Mouse (Mus musculus) lung, embryonic 16.5 days (tissue): ENCODE results near the gene Rcor3. TPM values are rescaled to one million over a fixed set of nuclear protein-coding genes. Genes with fewer than 3 reads are reported as not detected.

Experiments
- ATAC-seq: fragments of 200-750 bp; cut with Nextera tagmentation; 2 replicates; pipeline ENCODE4 v1.8.0; 2017; ENCODE audit warnings: low read depth, mild to moderate bottlenecking, moderate library complexity
- H3K27ac ChIP-seq: fragments of 300-500 bp; sonication (generic); 2 replicates; pipeline ENCODE4 v1.5.1; 2014; ENCODE audit warnings: mild to moderate bottlenecking, control low read depth, low read length
- H3K27me3 ChIP-seq: fragments of 300-500 bp; sonication (generic); 2 replicates; pipeline ENCODE4 v1.6.1; 2014; ENCODE audit warnings: low read depth, low read length, mixed read lengths; ENCODE audit not compliant: control insufficient read depth, insufficient read depth
- H3K36me3 ChIP-seq: fragments of 300-500 bp; sonication (generic); 2 replicates; pipeline ENCODE4 v1.6.1; 2014; ENCODE audit warnings: low read length; ENCODE audit not compliant: control insufficient read depth, insufficient read depth
- H3K4me1 ChIP-seq: fragments of 300-500 bp; sonication (generic); replicated peaks from 2 replicates; pipeline ENCODE4 v1.6.1; 2014; ENCODE audit warnings: low read length, mixed read lengths; ENCODE audit not compliant: control insufficient read depth, insufficient read depth
- H3K4me2 ChIP-seq: fragments of 300-500 bp; sonication (generic); 2 replicates; pipeline ENCODE4 v1.6.1; 2014; ENCODE audit warnings: low read depth, low read length, control low read depth
- H3K4me3 ChIP-seq: fragments of 300-500 bp; sonication (generic); 2 replicates; pipeline ENCODE4 v1.5.1; 2014; ENCODE audit warnings: mild to moderate bottlenecking, low read length, control low read depth
- H3K9ac ChIP-seq: fragments of 300-500 bp; sonication (generic); 2 replicates; pipeline ENCODE4 v1.6.1; 2014; ENCODE audit warnings: low read length, control low read depth
- H3K9me3 ChIP-seq: fragments of 300-500 bp; sonication (generic); 2 replicates; pipeline ENCODE4 v1.6.1; 2016; ENCODE audit warnings: low read length; ENCODE audit not compliant: control insufficient read depth
- WGBS: fragments of 180-500 bp; shearing (Covaris S2); extraction: QIAGEN DNeasy Blood & Tissue Kit; methylation state at CpG from one replicate; pipeline ENCODE4 v1.1.7; 2014; 5-methylcytosine and 5-hydroxymethylcytosine counted together
- polyA plus RNA-seq: library from polyadenylated mRNA; unstranded; fragments of >200 nt; fragmentation: Nextera tagmentation; extraction: Ambion mirVana; gene quantifications from 2 replicates; pipeline ENCODE4 v1.2.1, GENCODE M21; 2015

Gene Rcor3
- polyA plus RNA-seq, 1 experiment from 2014 or later, result 29.2 TPM

DNA sequence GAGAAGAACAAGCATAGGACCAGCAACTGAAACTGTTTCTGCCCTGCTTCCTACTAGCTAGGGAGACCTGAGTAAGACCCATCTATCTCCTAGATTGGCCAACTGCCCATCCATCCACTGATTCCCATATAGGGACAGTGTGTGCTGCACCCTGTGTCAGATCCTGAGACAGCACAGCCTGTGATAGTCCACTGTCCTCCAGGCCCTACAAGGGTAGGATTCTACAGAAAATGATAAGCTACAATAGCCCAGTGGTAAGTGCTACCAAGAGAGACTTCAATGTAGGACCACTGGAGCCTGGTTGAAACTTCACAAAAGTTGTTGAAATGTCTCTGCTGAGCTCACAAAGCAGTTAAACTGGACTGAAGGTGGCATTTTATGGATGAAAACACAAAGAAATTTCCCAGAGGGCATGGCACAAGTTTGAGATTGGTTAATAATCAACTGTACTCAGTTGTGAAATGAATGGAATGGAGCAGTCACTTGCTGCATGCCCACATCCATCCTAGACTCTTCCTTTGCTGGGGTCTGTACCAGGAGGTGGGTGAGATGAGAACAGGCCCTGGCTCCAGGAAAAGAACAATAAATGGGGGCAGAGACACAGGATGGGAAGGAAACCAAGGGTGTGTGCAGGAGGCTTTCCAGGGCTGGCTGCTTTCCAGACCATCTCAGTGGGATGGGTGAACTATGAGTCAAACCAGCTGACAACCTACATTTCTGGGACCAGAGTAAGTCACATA, 60.9 kb downstream of the Rcor3 start:
- no peak overlapping the region for H3K9ac ChIP-seq
- H3K27ac ChIP-seq, result peak overlapping the region; percentile 65
- ATAC-seq, result peak; percentile 48
- peaks cover 9% of the 10 kb centered on the region for H3K9me3 ChIP-seq
- H3K27me3 ChIP-seq, result no peaks in the 10 kb centered on the region
- H3K4me2 ChIP-seq, result no peak overlapping the region
- no peak overlapping the region for H3K4me3 ChIP-seq
- 0 out of 2 replicates have a peak, but pooled peaks cover 2% of the 10 kb centered on the region for H3K36me3 ChIP-seq
- peaks cover 41% of the 10 kb centered on the region for H3K4me1 ChIP-seq

DNA sequence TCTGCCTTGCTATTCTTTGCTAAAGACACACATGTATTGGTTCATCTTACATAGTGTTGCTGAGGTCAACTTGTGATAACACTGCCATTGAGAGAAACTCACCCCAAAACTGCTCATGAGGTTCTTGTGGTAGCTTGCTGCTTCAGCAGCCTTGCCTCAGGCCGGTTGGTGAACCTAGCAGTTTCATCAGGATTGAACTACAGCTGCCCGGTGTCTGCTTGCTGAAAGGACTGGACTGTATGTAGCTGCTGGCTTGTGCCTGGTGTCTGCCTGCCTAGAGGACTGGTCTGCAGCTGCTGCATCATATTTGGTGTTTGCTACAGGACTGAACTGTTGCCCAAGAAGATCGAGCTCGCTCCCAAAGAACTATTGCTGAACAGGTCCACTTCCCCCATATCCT, 61.8 kb downstream of the Rcor3 start:
- Histone ChIP-seq H3K9me3 (peaks cover under 1% of the 10 kb centered on the region; the same call in 1 of the 2 replicates), H3K4me1 (peaks cover 44% of the 10 kb centered on the region), H3K4me2 (no peak overlapping the region), H3K36me3 (no peaks in the 10 kb centered on the region), H3K4me3 (no peak overlapping the region), H3K27ac (peak overlapping the region; percentile 47), H3K9ac (no peak overlapping the region), H3K27me3 (no peaks in the 10 kb centered on the region)
- ATAC-seq, result no peak
- WGBS, result 47% methylated on average over 4 of the region's 4 CpGs

DNA sequence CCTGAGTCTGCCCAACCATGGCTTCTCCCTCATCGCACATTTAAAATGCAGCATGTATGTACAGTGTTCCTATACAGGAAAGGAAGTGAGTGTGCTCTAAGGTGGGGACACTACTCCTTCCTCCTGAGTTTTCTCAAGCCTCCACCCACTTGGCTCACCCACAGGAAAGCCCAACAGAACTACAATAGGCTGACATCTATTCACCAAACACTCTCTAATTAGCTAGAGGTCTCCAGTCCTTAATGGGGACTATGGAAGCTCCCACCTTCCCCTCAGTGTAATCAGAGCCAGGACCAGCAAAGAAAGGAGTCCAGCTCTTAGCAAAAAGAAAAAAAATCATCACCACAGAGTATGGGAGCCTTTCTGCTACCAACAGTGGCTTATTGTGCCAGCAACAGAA, 63.0 kb downstream of the Rcor3 start:
- H3K4me1 ChIP-seq, result peaks cover 56% of the 10 kb centered on the region
- H3K9me3 ChIP-seq, result no peaks in the 10 kb centered on the region
- H3K27ac ChIP-seq, result peak overlapping the region; percentile 69
- no peaks in the 10 kb centered on the region for H3K36me3 ChIP-seq
- peak; percentile 34; the same call in 1 of the 2 replicates for ATAC-seq
- H3K4me2 ChIP-seq, result no peak overlapping the region
- no peaks in the 10 kb centered on the region for H3K27me3 ChIP-seq
- no peak overlapping the region for H3K9ac ChIP-seq
- H3K4me3 ChIP-seq, result no peak overlapping the region
- 44% methylated on average over 1 of the region's 1 CpGs for WGBS

DNA sequence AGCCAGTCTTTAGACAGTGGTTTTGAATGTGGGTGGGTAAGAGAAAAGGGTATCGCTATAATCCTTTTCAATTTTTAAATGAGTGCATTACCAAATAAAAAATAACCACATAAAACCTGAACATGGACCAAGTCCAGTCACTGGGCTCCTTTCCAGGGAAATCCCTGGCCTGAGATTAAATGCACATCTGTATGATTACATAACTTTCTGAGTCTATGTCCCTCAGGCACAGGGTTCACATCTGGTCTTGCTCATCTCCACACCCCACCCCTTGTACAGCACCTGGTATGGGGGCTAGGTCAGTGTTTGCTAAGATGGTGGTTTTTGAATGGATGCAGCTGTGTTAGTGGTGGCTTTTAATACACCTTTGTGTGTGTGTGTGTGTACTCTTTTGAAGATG, 65.4 kb downstream of the Rcor3 start:
- Histone ChIP-seq H3K4me1 (peaks cover 39% of the 10 kb centered on the region), H3K4me3 (no peak overlapping the region), H3K36me3 (peaks cover 3% of the 10 kb centered on the region; the same call in 1 of the 2 replicates), H3K4me2 (no peak overlapping the region), H3K27me3 (no peaks in the 10 kb centered on the region), H3K9ac (no peak overlapping the region), H3K27ac (no peak overlapping the region), H3K9me3 (no peaks in the 10 kb centered on the region)
- 66% methylated on average over 1 of the region's 1 CpGs for WGBS
- ATAC-seq, result no peak

DNA sequence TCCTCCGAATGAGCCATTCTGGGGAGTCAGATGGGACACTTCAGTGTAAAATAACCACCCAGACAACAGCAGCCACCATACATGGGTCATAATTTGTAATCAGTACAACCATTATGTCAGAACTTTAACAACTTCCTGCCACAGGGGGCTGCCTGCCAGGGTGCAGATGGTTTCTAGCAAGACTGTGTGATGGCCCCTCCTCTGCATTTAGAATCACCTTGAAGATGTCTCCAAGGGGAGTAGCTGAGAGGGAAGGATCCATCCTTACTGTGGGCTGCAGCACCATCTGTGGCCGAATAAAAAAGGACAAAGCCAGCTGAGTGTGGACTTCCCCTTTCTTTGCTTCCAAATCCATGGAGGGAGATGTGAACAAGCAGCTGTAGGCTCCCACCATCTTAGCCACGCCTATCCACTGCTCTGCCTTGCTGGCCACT, 67.2 kb downstream of the Rcor3 start:
- 32% methylated on average over 3 of the region's 3 CpGs for WGBS
- peak overlapping the region; percentile 28 for H3K4me2 ChIP-seq

DNA sequence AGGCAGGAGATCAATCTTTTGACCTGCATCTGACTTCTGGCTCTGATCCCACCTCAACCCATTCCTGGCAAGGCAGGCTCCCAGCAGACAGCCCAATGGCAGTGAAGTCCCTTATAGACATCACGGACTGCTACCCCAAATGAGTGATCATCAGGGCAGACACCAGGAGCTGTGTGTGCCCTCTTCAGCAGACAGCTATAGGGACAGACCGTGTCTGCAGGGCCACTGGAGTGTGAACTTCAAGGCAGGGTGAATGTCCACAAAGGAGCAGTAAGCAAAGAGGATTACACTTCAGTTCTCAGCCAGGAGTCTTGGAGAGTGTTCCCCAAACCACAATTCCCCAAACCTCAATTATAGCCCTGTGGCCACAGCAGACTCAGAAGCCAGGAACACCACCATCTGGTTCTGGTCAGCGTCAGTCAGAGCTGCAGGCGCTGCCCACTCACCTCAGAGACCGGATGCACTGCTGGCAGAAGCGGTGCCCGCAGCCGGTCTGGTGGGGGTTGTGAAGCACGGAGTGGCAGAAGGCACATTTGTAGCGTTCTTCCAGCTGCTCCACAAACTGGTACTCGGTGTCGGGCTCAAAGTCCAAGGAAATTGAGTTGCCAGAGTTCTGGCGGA, 67.8 kb downstream of the Rcor3 start:
- Histone ChIP-seq H3K9me3 (no peaks in the 10 kb centered on the region), H3K4me1 (peaks cover 25% of the 10 kb centered on the region), H3K27ac (peak overlapping the region; percentile 45), H3K9ac (no peak overlapping the region), H3K27me3 (no peaks in the 10 kb centered on the region), H3K4me3 (no peak overlapping the region), H3K36me3 (peaks cover 8% of the 10 kb centered on the region), H3K4me2 (peak overlapping the region; percentile 28)
- peak; percentile 59 for ATAC-seq
- WGBS, result 51% methylated on average over 13 of the region's 13 CpGs

More for the DNA sequence above, 67.2 kb downstream of the Rcor3 start:
- Histone ChIP-seq H3K9ac (no peak overlapping the region), H3K4me3 (no peak overlapping the region), H3K36me3 (peaks cover 5% of the 10 kb centered on the region), H3K4me1 (peaks cover 25% of the 10 kb centered on the region), H3K27me3 (no peaks in the 10 kb centered on the region), H3K9me3 (no peaks in the 10 kb centered on the region), H3K27ac (peak overlapping the region; percentile 45)
- ATAC-seq, result peak; percentile 60

DNA sequence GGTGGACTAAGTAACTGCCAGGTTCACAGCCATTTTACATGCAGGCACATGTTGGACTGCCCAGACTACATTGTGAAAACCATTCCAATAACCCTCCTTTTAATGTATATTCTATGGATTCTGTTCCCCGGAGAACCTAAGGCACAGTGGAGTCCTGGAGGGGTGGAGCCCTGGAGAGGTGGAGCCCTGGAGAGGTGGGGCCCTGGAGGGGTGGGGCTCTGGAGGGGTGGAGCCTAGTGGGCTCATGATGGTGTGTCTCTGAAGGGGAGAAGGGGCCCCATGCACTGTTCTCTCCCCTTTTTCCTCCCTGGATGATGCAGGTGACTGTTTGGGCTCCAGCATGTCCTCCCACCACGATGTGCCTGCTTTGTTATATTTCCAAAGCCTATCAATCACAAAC, 69.7 kb downstream of the Rcor3 start:
- 0 out of 2 replicates have a peak, but pooled peaks cover 3% of the 10 kb centered on the region for H3K9me3 ChIP-seq
- H3K36me3 ChIP-seq, result peaks cover 21% of the 10 kb centered on the region
- H3K9ac ChIP-seq, result no peak overlapping the region
- peaks cover 19% of the 10 kb centered on the region for H3K4me1 ChIP-seq
- no peak for ATAC-seq
- H3K27ac ChIP-seq, result no peak overlapping the region
- no peak overlapping the region for H3K4me2 ChIP-seq
- no peaks in the 10 kb centered on the region for H3K27me3 ChIP-seq
- no peak overlapping the region for H3K4me3 ChIP-seq
- 51% methylated on average over 2 of the region's 2 CpGs for WGBS

DNA sequence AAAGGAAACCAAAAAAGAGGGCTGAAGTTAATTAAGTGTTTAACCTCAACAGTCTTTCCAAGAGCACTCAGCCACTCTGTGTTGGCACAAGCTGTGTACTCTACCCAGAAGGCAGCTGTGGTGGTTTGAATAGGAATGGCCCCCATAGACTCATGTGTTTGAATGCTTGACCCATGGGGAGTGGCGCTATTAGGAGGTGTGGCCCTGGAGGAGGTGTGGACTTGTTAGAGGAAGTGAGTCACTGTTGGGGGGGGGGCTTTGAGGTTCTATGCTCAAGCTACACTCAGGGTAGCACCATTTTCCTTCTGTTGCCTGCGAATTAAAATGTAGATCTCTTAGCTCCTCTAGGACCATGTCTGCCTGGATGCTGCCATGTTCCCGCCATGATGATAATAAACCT, 70.9 kb downstream of the Rcor3 start:
- Histone ChIP-seq H3K4me2 (no peak overlapping the region), H3K27me3 (no peaks in the 10 kb centered on the region), H3K9ac (no peak overlapping the region), H3K4me1 (peaks cover 15% of the 10 kb centered on the region), H3K9me3 (0 out of 2 replicates have a peak, but pooled peaks cover 3% of the 10 kb centered on the region), H3K27ac (no peak overlapping the region), H3K4me3 (no peak overlapping the region), H3K36me3 (peaks cover 21% of the 10 kb centered on the region)
- 91% methylated on average over 3 of the region's 3 CpGs for WGBS
- ATAC-seq, result no peak

DNA sequence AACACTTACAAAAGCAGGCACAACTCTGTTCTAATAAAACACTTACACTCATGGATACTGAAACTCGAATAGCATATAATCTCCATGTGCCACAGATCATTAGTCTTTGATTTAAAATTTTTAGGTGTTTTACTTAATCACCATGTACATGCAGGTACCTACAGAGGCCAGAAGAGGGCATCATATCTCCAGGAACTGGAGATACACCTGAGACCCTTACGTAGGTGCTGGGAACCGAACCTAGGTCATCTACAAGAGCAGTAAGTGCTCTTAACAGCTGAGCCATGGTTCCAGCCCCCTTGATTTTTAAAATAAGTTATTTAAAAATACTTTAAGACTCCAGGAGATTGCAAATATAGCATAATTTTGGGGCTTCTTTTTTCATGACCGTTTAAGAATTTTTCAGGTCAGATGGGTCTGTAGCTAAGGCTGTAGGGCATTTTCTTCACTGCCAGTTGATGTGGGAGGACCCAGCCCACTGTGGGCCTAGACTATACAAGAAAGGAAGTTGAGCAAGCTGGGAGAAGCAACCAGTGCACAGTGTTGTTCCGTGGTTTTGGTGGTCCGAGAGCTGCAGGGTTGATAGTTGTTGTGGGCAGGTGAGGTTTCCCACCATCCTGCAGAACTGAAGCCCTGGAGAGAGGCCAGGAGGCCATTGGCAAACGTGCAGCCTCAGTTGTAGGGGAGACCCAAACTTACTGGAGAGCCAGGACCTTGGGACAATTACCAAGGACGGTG, 74.5 kb downstream of the Rcor3 start:
- Histone ChIP-seq H3K4me3 (no peak overlapping the region), H3K9me3 (0 out of 2 replicates have a peak, but pooled peaks cover 3% of the 10 kb centered on the region), H3K4me1 (peaks cover 8% of the 10 kb centered on the region; the same call in 1 of the 2 replicates), H3K9ac (no peak overlapping the region), H3K36me3 (peaks cover 21% of the 10 kb centered on the region), H3K27ac (no peak overlapping the region), H3K4me2 (no peak overlapping the region), H3K27me3 (no peaks in the 10 kb centered on the region)
- no peak for ATAC-seq
- WGBS, result 90% methylated on average over 8 of the region's 8 CpGs
